Mouse (Mus musculus): ENCODE results near the gene Ttc23. TPM values are rescaled to one million over a fixed set of nuclear protein-coding genes. Genes with fewer than 3 reads are reported as not detected.

Ttc23 gene
- polyA plus RNA-seq, 1 experiment, result not detected

- Histone ChIP-seq H3K36me3 (ENCODE audit: control insufficient read depth) (no peaks in the 10 kb centered on the region), H3K4me1 (ENCODE audit: control insufficient read depth) (no peaks in the 10 kb centered on the region), H3K9me3 (ENCODE audit: control insufficient read depth, low read length) (no peaks in the 10 kb centered on the region; the same call in 1 of the 2 replicates), H3K27me3 (ENCODE audit: control insufficient read depth) (no peaks in the 10 kb centered on the region), H3K4me3 (replicated peaks) (no peak overlapping the region)
- TF ChIP-seq TAL1 (IDR thresholded peaks at IDR 0.05; ENCODE audit: low read length), result no peak
- no peak for TF ChIP-seq GATA1 (IDR thresholded peaks at IDR 0.05; ENCODE audit: low read length)
These were observed 8.0 kb downstream of the Ttc23 start for GRCm38 (mm10) chr7:67655186-67655585.

DNA sequence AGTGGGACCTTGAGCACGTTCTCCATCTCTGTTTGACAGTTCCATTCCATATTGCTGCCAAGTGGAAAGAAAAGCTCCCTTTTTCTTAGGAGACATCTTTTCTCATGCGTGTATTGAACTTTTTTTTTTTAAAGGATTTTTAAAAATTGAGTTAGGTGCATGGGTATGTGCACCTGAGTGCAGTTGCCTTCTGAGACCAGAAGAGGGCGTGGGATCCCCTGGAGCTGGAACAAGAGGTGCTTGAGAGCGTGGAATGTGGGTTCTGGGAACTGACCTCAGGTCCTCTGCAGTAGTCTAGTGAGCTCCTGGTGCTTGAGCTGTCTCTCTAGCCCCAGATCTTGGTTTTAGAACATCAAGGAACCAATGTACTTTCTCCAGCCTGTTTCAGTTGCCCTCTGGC lies 10.9 kb downstream of the Ttc23 start:
- Histone ChIP-seq H3K4me1 (ENCODE audit: control insufficient read depth) (no peaks in the 10 kb centered on the region), H3K36me3 (ENCODE audit: control insufficient read depth) (no peaks in the 10 kb centered on the region; the same call in 1 of the 2 replicates), H3K9me3 (ENCODE audit: control insufficient read depth, low read length) (no peaks in the 10 kb centered on the region; the same call in 1 of the 2 replicates), H3K27me3 (ENCODE audit: control insufficient read depth) (no peaks in the 10 kb centered on the region), H3K4me3 (replicated peaks) (no peak overlapping the region)
- TF ChIP-seq GATA1 (IDR thresholded peaks at IDR 0.05; ENCODE audit: low read length) (no peak), TAL1 (IDR thresholded peaks at IDR 0.05; ENCODE audit: low read length) (no peak)

GRCm38 (mm10) chr7:67662424-67662823 lies 15.2 kb downstream of the Ttc23 start:
- Histone ChIP-seq H3K4me3 (replicated peaks) (no peak overlapping the region), H3K4me1 (ENCODE audit: control insufficient read depth) (no peaks in the 10 kb centered on the region), H3K9me3 (ENCODE audit: control insufficient read depth, low read length) (no peaks in the 10 kb centered on the region; the same call in 1 of the 2 replicates), H3K27me3 (ENCODE audit: control insufficient read depth) (no peaks in the 10 kb centered on the region), H3K36me3 (ENCODE audit: control insufficient read depth) (no peaks in the 10 kb centered on the region; the same call in 1 of the 2 replicates)
- no peak for TF ChIP-seq GATA1 (IDR thresholded peaks at IDR 0.05; ENCODE audit: low read length)
- no peak for TF ChIP-seq TAL1 (IDR thresholded peaks at IDR 0.05; ENCODE audit: low read length)

DNA sequence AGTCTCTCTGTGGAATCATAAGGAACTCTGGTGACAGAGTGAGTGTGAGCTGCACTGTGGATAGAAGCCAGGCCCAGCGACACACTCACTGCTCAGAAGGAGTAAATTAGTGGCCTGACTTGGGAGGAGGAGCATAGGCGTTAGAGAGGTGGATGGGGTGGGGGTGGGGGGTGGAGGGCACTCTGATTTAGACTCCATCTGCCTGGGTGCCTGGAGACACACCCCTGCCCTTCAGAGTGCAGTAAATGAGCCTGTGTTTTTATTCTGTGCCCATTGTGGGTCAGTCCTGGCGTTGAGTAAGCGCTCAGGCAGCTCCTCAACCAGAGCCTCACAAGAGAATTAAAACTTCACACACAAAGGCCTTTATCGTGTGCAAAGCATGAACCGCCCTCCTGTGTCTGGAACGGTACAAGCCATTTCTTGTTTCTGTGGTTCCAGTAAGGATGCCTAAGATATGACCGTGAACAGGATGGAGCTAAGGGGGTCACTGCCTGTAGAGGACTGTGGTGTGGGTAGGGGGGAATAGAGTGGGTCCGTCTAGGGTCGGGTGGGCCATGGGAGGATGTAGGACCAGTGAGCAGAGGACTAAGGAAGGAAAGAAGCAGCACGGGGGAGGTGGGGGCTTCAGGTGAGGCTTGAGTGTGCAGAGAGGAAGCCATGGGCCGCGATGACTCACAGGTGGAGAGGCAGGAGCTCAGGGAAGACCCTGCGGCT lies 16.9 kb downstream of the Ttc23 start:
- Histone ChIP-seq H3K4me3 (replicated peaks) (no peak overlapping the region), H3K9me3 (ENCODE audit: control insufficient read depth, low read length) (no peaks in the 10 kb centered on the region), H3K27me3 (ENCODE audit: control insufficient read depth) (no peaks in the 10 kb centered on the region), H3K4me1 (ENCODE audit: control insufficient read depth) (no peaks in the 10 kb centered on the region), H3K36me3 (ENCODE audit: control insufficient read depth) (no peaks in the 10 kb centered on the region; the same call in 1 of the 2 replicates)
- no peak for TF ChIP-seq TAL1 (IDR thresholded peaks at IDR 0.05; ENCODE audit: low read length)
- TF ChIP-seq GATA1 (IDR thresholded peaks at IDR 0.05; ENCODE audit: low read length), result no peak

DNA sequence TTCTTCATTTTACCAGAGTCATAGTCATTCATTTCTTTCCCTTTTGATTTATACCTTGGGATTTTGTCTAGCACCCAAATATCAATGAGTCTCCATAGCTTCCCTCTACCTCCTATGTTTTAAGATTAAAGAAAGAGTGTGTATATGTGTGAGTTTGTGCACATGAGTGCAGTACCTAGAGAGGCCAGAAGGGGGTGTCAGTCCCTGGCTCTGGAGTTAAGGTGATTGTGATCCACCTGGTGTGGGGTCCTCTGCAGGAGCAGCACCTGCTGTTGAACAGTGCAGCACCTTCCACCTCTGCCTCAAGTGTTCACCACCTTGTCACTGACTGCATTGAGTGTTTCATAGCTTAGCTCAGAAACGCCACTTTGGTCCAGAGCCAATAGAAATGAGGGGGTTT lies 23.8 kb downstream of the Ttc23 start:
- Histone ChIP-seq H3K9me3 (ENCODE audit: control insufficient read depth, low read length) (peaks cover 2% of the 10 kb centered on the region; the same call in 1 of the 2 replicates), H3K4me3 (replicated peaks) (no peak overlapping the region), H3K27me3 (ENCODE audit: control insufficient read depth) (no peaks in the 10 kb centered on the region), H3K4me1 (ENCODE audit: control insufficient read depth) (no peaks in the 10 kb centered on the region), H3K36me3 (ENCODE audit: control insufficient read depth) (peaks cover 4% of the 10 kb centered on the region; the same call in 1 of the 2 replicates)
- TF ChIP-seq TAL1 (IDR thresholded peaks at IDR 0.05; ENCODE audit: low read length), result no peak
- no peak for TF ChIP-seq GATA1 (IDR thresholded peaks at IDR 0.05; ENCODE audit: low read length)

DNA sequence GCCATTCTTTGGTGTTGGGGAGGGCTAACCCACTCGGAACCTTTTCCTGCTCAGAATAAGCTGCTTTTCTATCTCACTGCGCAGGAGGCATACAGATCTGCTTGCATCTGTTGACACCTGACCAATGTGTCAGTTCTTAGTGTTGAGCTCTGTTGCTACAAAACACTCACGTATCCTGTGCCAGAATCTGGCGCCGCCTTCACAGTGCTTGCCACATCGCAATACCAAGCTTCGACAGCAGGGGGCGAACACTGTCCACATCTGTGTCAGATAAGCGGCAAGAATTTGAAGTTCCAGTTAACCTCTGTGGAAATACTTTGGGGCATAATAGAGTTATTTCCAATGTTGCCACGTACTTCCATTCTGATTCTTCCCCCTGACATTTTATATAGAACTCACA lies 25.4 kb downstream of the Ttc23 start:
- TF ChIP-seq GATA1 (IDR thresholded peaks at IDR 0.05; ENCODE audit: low read length), result no peak
- TF ChIP-seq TAL1 (IDR thresholded peaks at IDR 0.05; ENCODE audit: low read length), result no peak
- peaks cover 2% of the 10 kb centered on the region; the same call in 1 of the 2 replicates for H3K9me3 ChIP-seq (ENCODE audit: control insufficient read depth, low read length)
- peaks cover 4% of the 10 kb centered on the region; the same call in 1 of the 2 replicates for H3K36me3 ChIP-seq (ENCODE audit: control insufficient read depth)
- no peaks in the 10 kb centered on the region for H3K27me3 ChIP-seq (ENCODE audit: control insufficient read depth)
- no peak overlapping the region for H3K4me3 ChIP-seq (replicated peaks)
- H3K4me1 ChIP-seq (ENCODE audit: control insufficient read depth), result no peaks in the 10 kb centered on the region

GRCm38 (mm10) chr7:67673656-67674055 lies 26.4 kb downstream of the Ttc23 start:
- no peak for TF ChIP-seq TAL1 (IDR thresholded peaks at IDR 0.05; ENCODE audit: low read length)
- no peak for TF ChIP-seq GATA1 (IDR thresholded peaks at IDR 0.05; ENCODE audit: low read length)
- Histone ChIP-seq H3K4me3 (replicated peaks) (no peak overlapping the region), H3K36me3 (ENCODE audit: control insufficient read depth) (peaks cover 4% of the 10 kb centered on the region; the same call in 1 of the 2 replicates), H3K9me3 (ENCODE audit: control insufficient read depth, low read length) (peaks cover 2% of the 10 kb centered on the region; the same call in 1 of the 2 replicates), H3K27me3 (ENCODE audit: control insufficient read depth) (no peaks in the 10 kb centered on the region), H3K4me1 (ENCODE audit: control insufficient read depth) (no peaks in the 10 kb centered on the region)

- Histone ChIP-seq H3K27me3 (ENCODE audit: control insufficient read depth) (no peaks in the 10 kb centered on the region), H3K9me3 (ENCODE audit: control insufficient read depth, low read length) (no peaks in the 10 kb centered on the region), H3K4me3 (replicated peaks) (no peak overlapping the region), H3K36me3 (ENCODE audit: control insufficient read depth) (no peaks in the 10 kb centered on the region; the same call in 1 of the 2 replicates), H3K4me1 (ENCODE audit: control insufficient read depth) (no peaks in the 10 kb centered on the region)
- TF ChIP-seq TAL1 (IDR thresholded peaks at IDR 0.05; ENCODE audit: low read length) (no peak), GATA1 (IDR thresholded peaks at IDR 0.05; ENCODE audit: low read length) (no peak)
These were observed 31.8 kb downstream of the Ttc23 start for GRCm38 (mm10) chr7:67678878-67679499.

DNA sequence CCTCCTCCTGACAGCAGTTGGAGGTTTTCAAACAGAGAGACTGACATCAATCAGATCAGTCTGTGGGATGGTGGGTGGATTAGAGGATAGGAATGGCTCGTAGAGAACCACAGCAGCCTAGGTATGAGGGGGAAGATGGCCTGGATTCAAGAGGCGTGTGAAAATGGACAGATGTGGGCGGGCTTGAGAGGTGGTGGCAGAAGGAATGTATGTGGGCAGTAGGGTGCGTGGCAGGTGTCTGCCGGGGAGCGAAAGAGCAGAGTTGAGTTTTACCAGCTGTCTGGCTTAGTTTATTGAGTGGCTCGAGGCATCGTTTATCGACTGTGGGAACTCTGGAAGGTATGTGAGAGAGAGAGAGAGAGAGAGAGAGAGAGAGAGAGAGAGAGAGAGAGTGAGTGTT lies 33.9 kb downstream of the Ttc23 start:
- no peak overlapping the region for H3K4me3 ChIP-seq (replicated peaks)
- no peak for TF ChIP-seq GATA1 (IDR thresholded peaks at IDR 0.05; ENCODE audit: low read length)
- TF ChIP-seq TAL1 (IDR thresholded peaks at IDR 0.05; ENCODE audit: low read length), result no peak
- H3K9me3 ChIP-seq (ENCODE audit: control insufficient read depth, low read length), result no peaks in the 10 kb centered on the region
- H3K4me1 ChIP-seq (ENCODE audit: control insufficient read depth), result no peaks in the 10 kb centered on the region
- H3K36me3 ChIP-seq (ENCODE audit: control insufficient read depth), result no peaks in the 10 kb centered on the region; the same call in 1 of the 2 replicates
- H3K27me3 ChIP-seq (ENCODE audit: control insufficient read depth), result no peaks in the 10 kb centered on the region
